Mouse (Mus musculus): ENCODE measurements around the gene Nfia. TPM values are rescaled to one million over a fixed set of nuclear protein-coding genes. Genes with fewer than 3 reads are reported as not detected.

Nfia gene
- polyA plus RNA-seq, 1 experiment: 53.0 TPM

DNA sequence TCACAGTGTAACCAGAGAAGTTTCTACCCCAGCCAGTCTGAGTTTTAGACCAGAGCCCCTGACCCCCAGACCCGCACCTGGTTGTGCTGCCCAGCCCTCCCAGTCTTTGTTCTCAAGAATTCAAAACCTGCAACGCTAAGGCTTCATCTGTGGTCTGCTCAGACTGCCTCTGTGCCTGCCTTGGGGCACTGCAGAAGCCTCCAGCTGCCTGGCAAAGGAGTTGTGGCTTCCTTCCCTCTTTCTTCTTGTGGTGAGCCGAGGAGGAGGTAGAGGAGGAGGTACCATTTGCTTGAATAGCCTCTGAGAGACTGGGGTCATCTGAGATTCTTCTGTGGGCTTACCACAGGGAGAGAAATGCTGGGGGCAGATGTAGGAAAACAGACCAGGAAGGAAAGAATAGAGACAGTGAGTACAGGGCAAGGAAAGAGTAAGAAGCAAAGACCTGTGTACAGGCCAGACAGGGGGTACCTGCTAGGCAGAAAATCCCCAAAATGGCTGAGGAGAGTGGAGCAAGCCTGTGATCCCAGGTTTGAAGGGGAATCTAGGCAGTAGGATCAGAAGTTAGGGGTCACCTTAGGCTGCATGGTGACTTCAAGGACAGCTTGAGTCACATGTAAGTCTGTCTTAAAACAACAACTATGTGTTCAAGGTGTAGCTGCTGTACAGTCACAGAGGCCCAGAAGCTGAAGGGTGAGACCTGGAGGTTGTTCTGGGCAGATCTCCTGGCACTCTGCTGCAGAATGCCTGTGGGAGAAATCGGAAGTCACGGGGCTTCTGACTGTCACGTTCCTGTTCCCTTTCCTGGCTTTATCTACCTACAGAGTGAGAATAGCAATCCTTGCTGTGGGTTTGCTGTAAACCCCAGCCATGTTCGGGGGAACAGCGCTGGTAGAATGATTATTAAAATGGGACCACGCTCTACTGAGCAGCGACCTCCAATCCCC is 328.9 kb downstream of the Nfia start:
- no peak overlapping the region for H3K4me3 ChIP-seq (ENCODE audit: insufficient read depth, low read length)
- H3K27ac ChIP-seq (ENCODE audit: insufficient read depth, low read length): no peak overlapping the region
- no peak for TF ChIP-seq CTCF (IDR thresholded peaks at IDR 0.05; ENCODE audit: borderline replicate concordance, insufficient read depth, low read length)
- no peak for TF ChIP-seq POLR2A (IDR thresholded peaks at IDR 0.05; ENCODE audit: low read depth, low read length)
- H3K4me1 ChIP-seq (ENCODE audit: control insufficient read depth, insufficient read depth, low read length): peaks cover 5% of the 10 kb centered on the region; the same call in 1 of the 2 replicates

GRCm38 (mm10) chr4:98102625-98103336 is 330.2 kb downstream of the Nfia start:
- no peak for TF ChIP-seq CTCF (IDR thresholded peaks at IDR 0.05; ENCODE audit: borderline replicate concordance, insufficient read depth, low read length)
- no peak for TF ChIP-seq POLR2A (IDR thresholded peaks at IDR 0.05; ENCODE audit: low read depth, low read length)

GRCm38 (mm10) chr4:98103337-98103666 is 330.8 kb downstream of the Nfia start:
- H3K4me3 ChIP-seq (ENCODE audit: insufficient read depth, low read length): no peak overlapping the region
- H3K27ac ChIP-seq (ENCODE audit: insufficient read depth, low read length): no peak overlapping the region
- TF ChIP-seq POLR2A (IDR thresholded peaks at IDR 0.05; ENCODE audit: low read depth, low read length): no peak
- TF ChIP-seq CTCF (IDR thresholded peaks at IDR 0.05; ENCODE audit: borderline replicate concordance, insufficient read depth, low read length): no peak
- H3K4me1 ChIP-seq (ENCODE audit: control insufficient read depth, insufficient read depth, low read length): peaks cover 15% of the 10 kb centered on the region

More at GRCm38 (mm10) chr4:98102625-98103336, 330.2 kb downstream of the Nfia start:
- Histone ChIP-seq H3K4me1 (ENCODE audit: control insufficient read depth, insufficient read depth, low read length) (peaks cover 15% of the 10 kb centered on the region), H3K27ac (ENCODE audit: insufficient read depth, low read length) (no peak overlapping the region), H3K4me3 (ENCODE audit: insufficient read depth, low read length) (no peak overlapping the region)

DNA sequence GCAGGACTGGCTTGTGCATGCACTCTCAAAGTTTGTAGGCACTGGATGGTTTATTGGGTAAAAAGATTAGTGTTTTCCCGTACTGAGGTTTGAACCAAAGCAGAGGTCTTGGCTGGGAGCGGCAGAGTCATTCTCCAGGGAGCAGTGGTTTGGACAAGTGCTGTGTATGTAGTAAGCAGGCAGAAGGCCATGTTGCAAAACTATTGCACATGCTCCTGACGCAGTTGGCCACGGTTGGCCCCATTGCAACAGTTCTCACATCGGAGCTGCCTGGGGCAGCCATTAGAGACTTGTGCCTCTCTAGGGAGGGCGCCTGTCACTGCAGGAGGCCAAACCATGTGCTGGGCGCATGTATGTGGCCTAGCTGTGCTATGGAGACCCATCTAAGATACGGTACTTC is 331.6 kb downstream of the Nfia start:
- Histone ChIP-seq H3K27ac (ENCODE audit: insufficient read depth, low read length) (no peak overlapping the region), H3K4me3 (ENCODE audit: insufficient read depth, low read length) (no peak overlapping the region), H3K4me1 (ENCODE audit: control insufficient read depth, insufficient read depth, low read length) (peaks cover 16% of the 10 kb centered on the region)
- TF ChIP-seq POLR2A (IDR thresholded peaks at IDR 0.05; ENCODE audit: low read depth, low read length) (no peak), CTCF (IDR thresholded peaks at IDR 0.05; ENCODE audit: borderline replicate concordance, insufficient read depth, low read length) (no peak)

DNA sequence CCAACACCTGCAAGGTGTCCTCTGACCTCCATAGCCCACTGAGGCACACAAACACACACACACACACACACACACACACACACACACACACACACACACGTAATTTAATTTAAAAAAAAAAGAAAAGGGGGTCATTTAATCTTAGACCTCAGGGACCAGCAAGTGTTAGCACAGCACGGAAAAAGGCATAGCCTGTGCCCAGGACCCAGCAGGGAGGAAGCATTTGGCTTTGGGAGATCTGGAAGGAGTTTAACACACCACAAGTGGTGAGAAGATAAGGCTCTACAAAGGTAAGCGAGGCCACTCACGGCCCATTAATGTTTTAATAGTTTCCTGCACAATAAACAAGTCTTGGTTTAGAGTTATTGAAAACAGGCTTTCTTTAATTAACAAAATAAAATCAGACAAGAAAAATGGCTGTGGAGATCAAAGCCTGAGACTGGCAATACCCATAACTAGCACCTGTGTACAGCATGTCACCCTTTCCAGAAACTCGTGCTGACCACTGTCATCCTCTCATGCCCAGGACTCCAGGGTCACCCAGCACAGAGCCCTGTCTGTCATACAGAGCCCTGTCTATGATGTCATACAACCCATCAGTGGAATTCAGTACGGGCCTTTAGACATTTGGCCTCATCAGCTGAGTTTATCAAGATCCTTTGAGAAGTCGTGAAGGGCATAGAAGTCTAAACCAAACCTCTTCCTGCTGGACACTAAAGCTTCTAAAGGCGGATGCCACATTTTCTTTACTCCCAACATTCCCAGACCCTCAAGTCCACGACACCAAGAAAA is 332.6 kb downstream of the Nfia start:
- TF ChIP-seq POLR2A (IDR thresholded peaks at IDR 0.05; ENCODE audit: low read depth, low read length) (no peak), CTCF (IDR thresholded peaks at IDR 0.05; ENCODE audit: borderline replicate concordance, insufficient read depth, low read length) (no peak)
- Histone ChIP-seq H3K4me1 (ENCODE audit: control insufficient read depth, insufficient read depth, low read length) (peaks cover 17% of the 10 kb centered on the region), H3K4me3 (ENCODE audit: insufficient read depth, low read length) (no peak overlapping the region), H3K27ac (ENCODE audit: insufficient read depth, low read length) (no peak overlapping the region)

GRCm38 (mm10) chr4:98105971-98106370 is 333.4 kb downstream of the Nfia start:
- TF ChIP-seq CTCF (IDR thresholded peaks at IDR 0.05; ENCODE audit: borderline replicate concordance, insufficient read depth, low read length): no peak
- no peak for TF ChIP-seq POLR2A (IDR thresholded peaks at IDR 0.05; ENCODE audit: low read depth, low read length)
- Histone ChIP-seq H3K27ac (ENCODE audit: insufficient read depth, low read length) (no peak overlapping the region; the same call in 1 of the 2 replicates), H3K4me1 (ENCODE audit: control insufficient read depth, insufficient read depth, low read length) (peaks cover 17% of the 10 kb centered on the region), H3K4me3 (ENCODE audit: insufficient read depth, low read length) (no peak overlapping the region)

- H3K4me3 ChIP-seq (ENCODE audit: insufficient read depth, low read length): no peak overlapping the region
- peaks cover 17% of the 10 kb centered on the region for H3K4me1 ChIP-seq (ENCODE audit: control insufficient read depth, insufficient read depth, low read length)
- H3K27ac ChIP-seq (ENCODE audit: insufficient read depth, low read length): peak overlapping the region; percentile 74; the same call in 1 of the 2 replicates
- no peak for TF ChIP-seq POLR2A (IDR thresholded peaks at IDR 0.05; ENCODE audit: low read depth, low read length)
- no peak for TF ChIP-seq CTCF (IDR thresholded peaks at IDR 0.05; ENCODE audit: borderline replicate concordance, insufficient read depth, low read length)
Measured at GRCm38 (mm10) chr4:98106445-98107092, 334.0 kb downstream of the Nfia start.

- TF ChIP-seq POLR2A (IDR thresholded peaks at IDR 0.05; ENCODE audit: low read depth, low read length): no peak
- no peak overlapping the region for H3K4me3 ChIP-seq (ENCODE audit: insufficient read depth, low read length)
Measured at GRCm38 (mm10) chr4:98107093-98107453, 334.5 kb downstream of the Nfia start.

More at GRCm38 (mm10) chr4:98107093-98107453, 334.5 kb downstream of the Nfia start:
- peak overlapping the region; percentile 74; the same call in 1 of the 2 replicates for H3K27ac ChIP-seq (ENCODE audit: insufficient read depth, low read length)
- peaks cover 17% of the 10 kb centered on the region for H3K4me1 ChIP-seq (ENCODE audit: control insufficient read depth, insufficient read depth, low read length)

Measured in embryonic fibroblast, embryonic 13.5 days (primary cell).